Mouse (Mus musculus): ENCODE results near the gene Phyhd1. TPM values are rescaled to one million over a fixed set of nuclear protein-coding genes. Genes with fewer than 3 reads are reported as not detected.

Gene Phyhd1
- 42.8 and 52.9 TPM in 2 replicates for polyA plus RNA-seq (2012; rRNA removed; ENCODE audit: low replicate concordance)

DNA sequence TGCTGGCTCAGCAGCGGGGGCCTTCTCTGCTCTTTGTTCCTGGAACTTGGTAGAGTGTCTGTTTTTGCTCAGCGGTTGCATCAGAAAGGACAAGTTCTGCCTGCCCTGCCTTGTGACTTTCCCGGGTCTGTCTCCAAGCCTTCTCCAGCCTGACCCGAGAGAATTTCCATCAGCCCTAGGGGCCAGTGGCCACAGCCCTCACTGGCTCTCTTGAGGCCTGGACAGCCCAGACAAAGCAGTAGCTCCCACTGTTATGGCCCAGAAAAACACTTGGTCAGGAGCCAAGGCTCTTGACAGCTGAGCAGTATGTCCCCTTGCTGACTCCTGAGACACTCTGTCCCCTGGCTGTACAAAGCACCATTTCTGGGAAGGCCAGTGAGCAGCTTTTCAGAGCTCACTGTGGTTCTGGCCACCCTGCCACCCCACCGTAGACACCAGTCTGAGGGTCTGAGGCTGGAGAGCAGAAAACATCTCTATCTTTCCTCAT lies at the start of gene Phyhd1:
Gene Phyhd1, plus strand, starts transcription at position 437 of the 487 bp plus-strand sequence.

DNA sequence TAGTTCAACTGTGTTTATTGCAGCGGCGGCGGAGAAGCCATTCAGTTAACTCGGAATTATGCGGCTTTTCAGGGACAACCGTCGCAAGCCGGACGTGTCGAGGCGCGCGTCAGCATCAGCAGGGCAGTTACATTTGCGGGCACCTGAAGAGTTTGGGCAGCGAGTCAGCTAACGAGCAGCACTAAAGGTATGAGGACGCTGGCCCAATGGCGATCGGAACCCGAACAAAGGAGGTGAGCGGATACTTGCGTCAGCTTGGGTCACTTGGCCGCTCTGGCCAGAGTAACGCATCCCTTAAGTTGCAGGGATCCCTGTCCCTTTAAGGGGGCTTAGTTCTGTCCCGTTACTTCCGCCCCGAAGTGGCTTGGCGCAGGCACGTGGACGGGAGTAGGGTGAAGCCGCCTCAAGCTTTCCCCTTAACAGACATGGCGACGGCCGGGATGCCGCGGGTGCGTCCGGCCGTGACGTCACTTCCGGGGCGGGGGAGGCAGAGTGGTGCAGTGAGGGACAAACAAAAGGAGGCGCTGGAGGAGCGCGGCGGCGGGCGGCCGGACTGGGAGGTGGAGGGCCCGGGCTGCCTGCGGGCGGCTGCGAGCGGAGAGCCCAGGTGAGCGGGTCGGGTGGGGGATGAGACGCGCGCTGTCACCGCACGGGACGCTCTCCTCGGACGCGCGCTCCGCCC lies 28.7 kb upstream of the Phyhd1 start, which contains the start of gene Lrrc8a:
Gene Lrrc8a, plus strand, starts transcription at position 517 of the 682 bp plus-strand sequence.

DNA sequence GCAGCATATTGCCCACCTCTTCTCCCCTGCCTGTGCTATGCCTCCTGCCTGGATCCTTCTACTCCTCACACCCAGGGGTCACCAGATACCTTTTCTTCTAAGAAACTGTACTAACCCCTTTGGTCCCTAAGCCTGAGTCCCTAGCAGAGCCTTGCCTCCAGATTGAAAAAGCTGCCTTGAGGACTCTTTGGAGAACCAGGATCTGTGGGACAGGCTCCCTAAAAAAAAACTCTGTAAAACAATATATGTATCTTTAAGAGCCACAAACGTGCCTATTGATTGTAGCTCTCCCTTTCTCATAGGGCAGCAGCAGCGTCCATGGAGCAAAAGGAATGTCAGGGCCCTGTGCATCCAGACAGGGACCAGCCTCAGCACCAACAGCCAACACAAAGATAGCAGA lies 25.7 kb upstream of the Phyhd1 start, which contains the start of gene Gm28035:
Gene Gm28035, plus strand, starts transcription at position 301 of the 400 bp plus-strand sequence.

DNA sequence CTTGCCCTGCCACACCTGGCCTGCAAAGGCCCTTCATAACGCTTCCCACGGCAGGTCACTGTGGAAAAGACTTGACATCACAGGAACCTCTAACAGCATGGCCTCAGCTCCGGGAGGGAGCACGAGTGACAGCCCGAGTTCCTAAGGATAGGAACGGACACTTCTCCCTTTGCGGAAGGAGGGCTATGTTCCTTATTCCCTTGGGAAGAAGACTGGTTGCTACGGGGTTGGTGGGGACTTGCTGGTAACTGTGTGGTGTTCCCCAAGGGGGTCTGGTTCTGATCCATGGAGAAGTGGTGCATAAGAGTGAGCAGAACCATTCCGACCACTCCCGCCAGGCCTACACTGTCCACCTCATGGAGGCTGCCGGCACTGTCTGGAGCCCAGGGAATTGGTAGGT lies 14.7 kb downstream of the Phyhd1 start, which contains the start of gene Gm28038:
Gene Gm28038, plus strand, starts transcription at position 301 of the 400 bp plus-strand sequence.

DNA sequence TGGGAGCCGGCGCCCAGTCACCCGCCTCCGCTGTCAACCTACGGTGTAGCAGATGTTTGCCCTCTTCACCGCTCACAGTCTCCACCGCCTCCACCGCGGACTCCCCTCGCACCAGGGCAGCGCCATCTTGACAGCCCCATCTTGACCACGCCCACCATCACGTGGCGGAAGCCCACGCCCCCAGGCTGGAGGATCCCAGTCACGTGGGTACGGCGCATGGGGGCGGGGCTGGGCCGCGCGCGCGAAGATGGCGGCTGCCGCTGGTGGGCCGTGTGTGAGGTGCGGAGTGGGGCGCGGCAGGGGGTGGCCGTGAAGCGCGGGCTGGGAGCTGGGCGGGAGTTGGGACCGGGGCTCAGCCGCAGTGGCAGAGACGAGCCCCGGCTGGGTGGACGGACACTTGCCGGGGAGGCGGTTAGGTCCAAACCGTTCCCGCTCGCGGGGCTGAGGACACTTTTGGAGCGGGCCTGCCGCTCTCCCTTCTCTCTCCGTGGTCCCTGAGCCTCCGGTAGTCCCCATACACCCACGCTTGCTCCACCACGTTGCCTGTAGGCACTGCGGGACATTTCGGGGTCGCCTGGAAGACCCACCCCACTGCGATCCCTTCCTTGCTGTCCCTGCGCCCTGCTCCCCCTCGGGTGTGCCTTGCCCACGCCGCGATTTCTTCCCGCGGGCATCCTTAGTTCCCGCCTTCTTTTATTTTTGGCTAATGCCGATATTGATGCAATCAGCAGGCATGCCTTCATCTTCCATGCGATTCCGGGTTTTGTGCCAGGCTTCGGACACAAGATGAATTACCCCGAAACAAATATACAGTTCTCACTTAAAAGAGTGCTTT lies 20.4 kb downstream of the Phyhd1 start, which contains the start of the genes Dolk and Nup188:
Gene Dolk, minus strand, starts transcription at position 143 of the 835 bp plus-strand sequence.
Gene Nup188, plus strand, starts transcription at position 206 of the 835 bp plus-strand sequence.

Other genes starting within 250 kb of the Phyhd1 start
- gene Wdr34, start 217.3 kb upstream of the Phyhd1 start, polyA plus RNA-seq (2012; rRNA removed; ENCODE audit: low replicate concordance), result 21.4 and 26.6 TPM in 2 replicates
- 35.8 and 65.2 TPM in 2 replicates for gene Set, start 208.8 kb upstream of the Phyhd1 start, polyA plus RNA-seq (2012; rRNA removed; ENCODE audit: low replicate concordance)
- gene Pkn3, start 188.5 kb upstream of the Phyhd1 start, polyA plus RNA-seq (2012; rRNA removed; ENCODE audit: low replicate concordance), result 13.0 and 14.8 TPM in 2 replicates
- 50.4 and 83.3 TPM in 2 replicates for gene Zdhhc12, start 172.6 kb upstream of the Phyhd1 start, polyA plus RNA-seq (2012; rRNA removed; ENCODE audit: low replicate concordance)
- 84.4 and 90.4 TPM in 2 replicates for gene Zer1, start 141.6 kb upstream of the Phyhd1 start, polyA plus RNA-seq (2012; rRNA removed; ENCODE audit: low replicate concordance)
- gene Tbc1d13, start 132.5 kb upstream of the Phyhd1 start, polyA plus RNA-seq (2012; rRNA removed; ENCODE audit: low replicate concordance), result 77.1 and 93.1 TPM in 2 replicates
- 66.0 and 114 TPM in 2 replicates for gene Endog, start 94.7 kb upstream of the Phyhd1 start, polyA plus RNA-seq (2012; rRNA removed; ENCODE audit: low replicate concordance)
- gene Spout1, start 87.7 kb upstream of the Phyhd1 start, polyA plus RNA-seq (2012; rRNA removed; ENCODE audit: low replicate concordance), result 24.1 and 29.7 TPM in 2 replicates
- 34.2 and 45.9 TPM in 2 replicates for gene Kyat1, start 60.4 kb upstream of the Phyhd1 start, polyA plus RNA-seq (2012; rRNA removed; ENCODE audit: low replicate concordance)
- gene Lrrc8a, start 28.5 kb upstream of the Phyhd1 start, polyA plus RNA-seq (2012; rRNA removed; ENCODE audit: low replicate concordance), result 38.4 and 49.8 TPM in 2 replicates
- gene Gm28035, start 25.6 kb upstream of the Phyhd1 start, polyA plus RNA-seq (2012; rRNA removed; ENCODE audit: low replicate concordance), result 10.3 and 22.0 TPM in 2 replicates
- gene Gm28038, start 14.8 kb downstream of the Phyhd1 start, polyA plus RNA-seq (2012; rRNA removed; ENCODE audit: low replicate concordance), result not detected in 2 replicates
- gene Dolk, start 20.1 kb downstream of the Phyhd1 start, polyA plus RNA-seq (2012; rRNA removed; ENCODE audit: low replicate concordance), result 47.9 and 68.2 TPM in 2 replicates
- gene Nup188, start 20.2 kb downstream of the Phyhd1 start, polyA plus RNA-seq (2012; rRNA removed; ENCODE audit: low replicate concordance), result 36.3 and 44.6 TPM in 2 replicates
- 319 and 378 TPM in 2 replicates for gene Sh3glb2, start 93.1 kb downstream of the Phyhd1 start, polyA plus RNA-seq (2012; rRNA removed; ENCODE audit: low replicate concordance)
- 71.3 and 76.0 TPM in 2 replicates for gene Miga2, start 98.0 kb downstream of the Phyhd1 start, polyA plus RNA-seq (2012; rRNA removed; ENCODE audit: low replicate concordance)
- 78.6 and 80.0 TPM in 2 replicates for gene Dolpp1, start 126.1 kb downstream of the Phyhd1 start, polyA plus RNA-seq (2012; rRNA removed; ENCODE audit: low replicate concordance)
- 417 and 816 TPM in 2 replicates for gene Crat, start 149.6 kb downstream of the Phyhd1 start, polyA plus RNA-seq (2012; rRNA removed; ENCODE audit: low replicate concordance)
- gene Ptpa, start 149.8 kb downstream of the Phyhd1 start, polyA plus RNA-seq (2012; rRNA removed; ENCODE audit: low replicate concordance), result 186 and 240 TPM in 2 replicates
- 12.1 and 44.0 TPM in 2 replicates for gene Ier5l, start 208.0 kb downstream of the Phyhd1 start, polyA plus RNA-seq (2012; rRNA removed; ENCODE audit: low replicate concordance)

All from mammary gland, adult 2 months (tissue).